Mouse (Mus musculus) intestine, embryonic 16.5 days (tissue): ENCODE measurements around the gene Sez6l. TPM values are rescaled to one million over a fixed set of nuclear protein-coding genes. Genes with fewer than 3 reads are reported as not detected.

ENCODE experiments used
- ATAC-seq: fragments of 200-750 bp; cut with Nextera tagmentation; 2 replicates; pipeline ENCODE4 v1.8.0; 2017; ENCODE audit warnings: moderate TSS enrichment, moderate library complexity
- H3K27ac ChIP-seq: fragments of 300-500 bp; sonication (generic); 2 replicates; pipeline ENCODE4 v1.5.1; 2014; ENCODE audit warnings: mild to moderate bottlenecking, low read length
- H3K27me3 ChIP-seq: fragments of 300-500 bp; sonication (generic); replicated peaks from 2 replicates; pipeline ENCODE4 v1.6.1; 2014; ENCODE audit warnings: low read length, control low read depth, mixed read lengths; ENCODE audit not compliant: control insufficient read depth, insufficient read depth
- H3K36me3 ChIP-seq: fragments of 300-500 bp; sonication (generic); 2 replicates; pipeline ENCODE4 v1.6.1; 2014; ENCODE audit warnings: low read length, control low read depth; ENCODE audit not compliant: control insufficient read depth, insufficient read depth
- H3K4me1 ChIP-seq: fragments of 300-500 bp; sonication (generic); 2 replicates; pipeline ENCODE4 v1.6.1; 2014; ENCODE audit warnings: low read length, control low read depth, mixed read lengths; ENCODE audit not compliant: control insufficient read depth, insufficient read depth
- H3K4me2 ChIP-seq: fragments of 300-500 bp; sonication (generic); 2 replicates; pipeline ENCODE4 v1.6.1; 2014; ENCODE audit warnings: low read depth, low read length, control low read depth
- H3K4me3 ChIP-seq: fragments of 300-500 bp; sonication (generic); 2 replicates; pipeline ENCODE4 v1.5.1; 2014; ENCODE audit warnings: mild to moderate bottlenecking, low read length
- H3K9ac ChIP-seq: fragments of 300-500 bp; sonication (generic); 2 replicates; pipeline ENCODE4 v1.6.1; 2014; ENCODE audit warnings: low read depth, low read length
- H3K9me3 ChIP-seq: fragments of 300-500 bp; sonication (generic); 2 replicates; pipeline ENCODE4 v1.6.1; 2016; ENCODE audit warnings: low read length, control low read depth; ENCODE audit not compliant: control insufficient read depth
- WGBS: fragments of 180-500 bp; shearing (Covaris S2); extraction: QIAGEN DNeasy Blood & Tissue Kit; methylation state at CpG from one replicate; pipeline ENCODE4 v1.1.7; 2014; 5-methylcytosine and 5-hydroxymethylcytosine counted together
- polyA plus RNA-seq: library from polyadenylated mRNA; unstranded; fragments of >200 nt; fragmentation: Nextera tagmentation; extraction: Ambion mirVana; gene quantifications from 2 replicates; pipeline ENCODE4 v1.2.1, GENCODE M21; 2015

Sez6l gene
- polyA plus RNA-seq, 1 experiment from 2014 or later: 1.5 TPM

DNA sequence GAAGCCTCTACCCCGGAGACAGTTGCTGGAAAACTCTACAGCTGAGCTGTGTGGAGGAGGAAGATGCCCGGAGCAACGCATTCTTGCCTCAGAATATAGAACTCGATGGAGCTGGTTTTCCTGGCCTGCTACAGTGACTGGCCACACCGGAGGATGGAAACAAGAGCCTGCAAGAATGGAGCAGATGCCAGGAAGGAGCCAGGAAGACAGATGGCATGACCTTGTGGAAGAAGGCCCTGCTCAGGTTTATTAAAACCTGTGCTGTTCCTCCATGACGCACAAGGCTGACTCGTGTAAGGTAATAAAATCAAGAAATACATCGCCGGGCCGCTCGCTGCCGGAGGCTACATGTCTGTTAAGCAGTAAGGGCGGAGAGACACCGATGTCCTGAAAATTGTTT, 28.4 kb upstream of the Sez6l start:
- Histone ChIP-seq H3K27me3 (no peaks in the 10 kb centered on the region), H3K4me3 (no peak overlapping the region), H3K27ac (no peak overlapping the region), H3K36me3 (no peaks in the 10 kb centered on the region), H3K4me1 (peaks cover 23% of the 10 kb centered on the region), H3K9me3 (no peaks in the 10 kb centered on the region), H3K9ac (no peak overlapping the region), H3K4me2 (no peak overlapping the region)
- 71% methylated on average over 14 of the region's 14 CpGs for WGBS
- no peak for ATAC-seq

DNA sequence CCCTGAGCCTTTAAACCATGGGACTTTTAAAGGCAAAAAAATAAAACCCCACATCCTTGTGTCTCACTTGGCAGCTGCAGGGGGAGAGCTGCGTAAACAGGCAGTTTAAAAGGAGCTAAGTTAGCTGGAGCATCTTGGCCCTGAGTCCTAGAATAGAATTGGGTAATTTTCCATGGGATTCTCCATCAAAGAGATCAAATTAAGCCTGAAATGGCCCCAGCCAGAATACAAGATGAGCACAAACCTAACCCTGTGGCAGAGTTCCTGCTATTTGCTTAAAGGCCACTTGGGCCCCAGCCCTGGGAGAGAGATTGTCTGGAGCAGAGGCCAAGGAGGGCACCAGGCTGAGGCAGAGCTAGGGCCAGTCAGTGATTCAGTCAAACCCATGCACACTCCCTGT, 27.3 kb upstream of the Sez6l start:
- Histone ChIP-seq H3K4me1 (peaks cover 23% of the 10 kb centered on the region), H3K27ac (peak overlapping the region; percentile 33; the same call in 1 of the 2 replicates), H3K9ac (no peak overlapping the region), H3K4me2 (no peak overlapping the region), H3K4me3 (no peak overlapping the region), H3K36me3 (no peaks in the 10 kb centered on the region), H3K27me3 (no peaks in the 10 kb centered on the region), H3K9me3 (no peaks in the 10 kb centered on the region)
- WGBS: 64% methylated on average over 1 of the region's 1 CpGs
- ATAC-seq: no peak

DNA sequence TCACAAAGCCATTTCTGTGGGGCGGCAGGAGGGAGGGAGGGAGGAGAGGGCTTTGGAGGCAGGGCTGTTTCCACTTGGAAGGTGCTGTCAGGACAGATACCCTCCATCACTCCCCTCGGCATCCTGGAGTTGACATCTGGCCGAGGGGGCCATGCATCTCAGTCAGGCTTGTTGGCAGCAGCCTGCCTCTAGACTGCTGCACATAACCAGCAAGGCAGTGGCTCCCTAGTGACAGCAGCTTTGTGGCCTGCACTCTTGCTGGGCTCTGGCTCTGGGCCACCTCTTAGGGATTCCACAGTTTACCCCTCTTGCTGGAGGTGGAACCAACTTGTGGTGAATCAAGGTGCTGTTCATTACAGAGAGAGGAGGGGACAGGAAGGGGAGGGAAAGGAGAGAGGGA, 26.6 kb upstream of the Sez6l start:
- ATAC-seq: 0 out of 2 replicates have a peak, but pooled peaks have one; percentile 23

GRCm38 (mm10) chr5:112600309-112600939, 23.4 kb upstream of the Sez6l start:
- Histone ChIP-seq H3K4me3 (no peak overlapping the region), H3K4me1 (peaks cover 10% of the 10 kb centered on the region), H3K9me3 (no peaks in the 10 kb centered on the region), H3K9ac (no peak overlapping the region), H3K36me3 (no peaks in the 10 kb centered on the region), H3K27me3 (no peaks in the 10 kb centered on the region), H3K27ac (no peak overlapping the region), H3K4me2 (no peak overlapping the region)
- WGBS: 32% methylated on average over 11 of the region's 11 CpGs
- no peak for ATAC-seq

More for the DNA sequence above, 26.6 kb upstream of the Sez6l start:
- 34% methylated on average over 3 of the region's 3 CpGs for WGBS
- no peaks in the 10 kb centered on the region for H3K36me3 ChIP-seq
- H3K4me1 ChIP-seq: peaks cover 21% of the 10 kb centered on the region
- H3K27ac ChIP-seq: no peak overlapping the region
- H3K4me2 ChIP-seq: no peak overlapping the region
- no peak overlapping the region for H3K9ac ChIP-seq
- no peaks in the 10 kb centered on the region for H3K9me3 ChIP-seq
- H3K4me3 ChIP-seq: no peak overlapping the region
- no peaks in the 10 kb centered on the region for H3K27me3 ChIP-seq

GRCm38 (mm10) chr5:112599538-112600308, 22.7 kb upstream of the Sez6l start:
- Histone ChIP-seq H3K4me3 (no peak overlapping the region), H3K4me2 (no peak overlapping the region), H3K27me3 (no peaks in the 10 kb centered on the region), H3K9me3 (no peaks in the 10 kb centered on the region), H3K36me3 (no peaks in the 10 kb centered on the region), H3K4me1 (peaks cover 10% of the 10 kb centered on the region), H3K27ac (no peak overlapping the region), H3K9ac (no peak overlapping the region)
- WGBS: 75% methylated on average over 6 of the region's 6 CpGs
- no peak for ATAC-seq

GRCm38 (mm10) chr5:112597876-112598275, 20.9 kb upstream of the Sez6l start:
- ATAC-seq: no peak
- WGBS: 82% methylated on average over 6 of the region's 6 CpGs
- Histone ChIP-seq H3K4me2 (no peak overlapping the region), H3K9me3 (no peaks in the 10 kb centered on the region), H3K9ac (no peak overlapping the region), H3K36me3 (no peaks in the 10 kb centered on the region), H3K27me3 (no peaks in the 10 kb centered on the region), H3K4me1 (no peaks in the 10 kb centered on the region; the same call in 1 of the 2 replicates), H3K4me3 (no peak overlapping the region), H3K27ac (no peak overlapping the region)

DNA sequence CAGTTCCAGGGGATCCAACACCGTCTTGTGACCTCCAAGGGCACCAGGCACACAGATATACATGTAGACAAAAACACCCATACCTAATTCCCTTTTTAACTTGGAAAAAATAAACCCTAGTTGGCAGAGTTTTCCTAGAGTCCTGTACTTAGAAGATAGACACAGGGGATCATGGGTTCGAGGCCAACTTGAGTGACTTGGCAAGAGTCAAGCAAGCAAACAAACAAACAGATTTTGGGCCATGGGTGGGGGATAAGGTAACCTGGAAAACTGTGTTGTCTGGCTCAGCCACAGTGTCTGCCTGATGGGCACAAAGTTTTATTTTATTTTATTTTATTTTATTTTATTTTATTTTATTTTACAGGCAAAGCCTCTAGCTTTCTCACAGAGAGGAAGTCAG, 20.3 kb upstream of the Sez6l start:
- no peaks in the 10 kb centered on the region for H3K27me3 ChIP-seq
- H3K4me2 ChIP-seq: no peak overlapping the region
- 84% methylated on average over 2 of the region's 2 CpGs for WGBS
- H3K9me3 ChIP-seq: no peaks in the 10 kb centered on the region
- no peak overlapping the region for H3K4me3 ChIP-seq
- H3K4me1 ChIP-seq: no peaks in the 10 kb centered on the region; the same call in 1 of the 2 replicates
- H3K27ac ChIP-seq: no peak overlapping the region
- ATAC-seq: no peak
- no peak overlapping the region for H3K9ac ChIP-seq
- H3K36me3 ChIP-seq: no peaks in the 10 kb centered on the region

DNA sequence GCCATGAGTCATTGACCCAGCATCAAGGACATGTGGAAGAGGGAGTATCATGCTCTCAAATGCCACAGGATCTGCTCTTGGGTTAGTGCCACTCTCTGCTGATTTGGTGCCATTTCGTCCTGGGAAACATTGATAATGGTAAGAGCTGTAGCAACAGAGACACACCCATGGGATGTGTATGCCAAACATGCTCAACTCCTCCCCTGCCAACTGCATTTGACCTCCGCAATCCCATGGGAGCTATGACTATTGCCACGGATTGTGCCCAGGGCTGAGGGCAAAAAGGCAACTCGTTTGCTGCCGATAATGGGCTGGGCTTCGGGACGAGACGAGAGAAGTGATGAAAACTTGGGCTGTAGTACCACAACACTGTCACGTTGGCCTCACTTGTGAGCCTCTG, 19.7 kb upstream of the Sez6l start:
- ATAC-seq: no peak
- H3K4me3 ChIP-seq: no peak overlapping the region
- WGBS: 84% methylated on average over 9 of the region's 9 CpGs

GRCm38 (mm10) chr5:112595701-112596632, 19.0 kb upstream of the Sez6l start:
- Histone ChIP-seq H3K4me2 (no peak overlapping the region), H3K27me3 (no peaks in the 10 kb centered on the region), H3K4me1 (no peaks in the 10 kb centered on the region; the same call in 1 of the 2 replicates), H3K9me3 (no peaks in the 10 kb centered on the region), H3K4me3 (no peak overlapping the region), H3K9ac (no peak overlapping the region), H3K36me3 (no peaks in the 10 kb centered on the region), H3K27ac (no peak overlapping the region)
- ATAC-seq: no peak
- WGBS: 68% methylated on average over 7 of the region's 7 CpGs

More for the DNA sequence above, 19.7 kb upstream of the Sez6l start:
- Histone ChIP-seq H3K4me2 (no peak overlapping the region), H3K27me3 (no peaks in the 10 kb centered on the region), H3K9ac (no peak overlapping the region), H3K4me1 (no peaks in the 10 kb centered on the region; the same call in 1 of the 2 replicates), H3K9me3 (no peaks in the 10 kb centered on the region), H3K27ac (no peak overlapping the region), H3K36me3 (no peaks in the 10 kb centered on the region)
